Mouse (Mus musculus): ENCODE measurements at regions not wholly inside any gene's neighbourhood (a gene's known extent, or its start where the extent isn't known, plus 50 kb on each side); places are given as distances from the start of the nearest gene placed in this dataset.

GRCm38 (mm10) chr1:52397460-52397859 is 103.0 kb downstream of the Nab1 start:
- WGBS = 75% methylated on average over 3 of the region's 3 CpGs
- Histone ChIP-seq H3K36me3 (ENCODE audit: poor library complexity, severe bottlenecking) (no peaks in the 10 kb centered on the region), H3K4me2 (no peak overlapping the region), H3K9me3 (replicated peaks) (no peaks in the 10 kb centered on the region), H3K4me3 (no peak overlapping the region), H3K27ac (no peak overlapping the region), H3K27me3 (no peaks in the 10 kb centered on the region), H3K4me1 (no peaks in the 10 kb centered on the region), H3K9ac (no peak overlapping the region)
- ATAC-seq = no peak

GRCm38 (mm10) chr1:52392933-52393332 is 107.5 kb downstream of the Nab1 start:
- H3K4me1 ChIP-seq = no peaks in the 10 kb centered on the region
- H3K9me3 ChIP-seq (replicated peaks) = no peaks in the 10 kb centered on the region
- H3K4me2 ChIP-seq = no peak overlapping the region
- H3K27me3 ChIP-seq = no peaks in the 10 kb centered on the region
- 31% methylated on average over 2 of the region's 2 CpGs for WGBS
- no peak for ATAC-seq
- H3K4me3 ChIP-seq = no peak overlapping the region
- H3K9ac ChIP-seq = no peak overlapping the region
- no peaks in the 10 kb centered on the region for H3K36me3 ChIP-seq (ENCODE audit: poor library complexity, severe bottlenecking)
- H3K27ac ChIP-seq = no peak overlapping the region

GRCm38 (mm10) chr1:52388836-52389235 is 111.6 kb downstream of the Nab1 start:
- 80% methylated on average over 6 of the region's 6 CpGs for WGBS
- Histone ChIP-seq H3K9me3 (replicated peaks) (no peaks in the 10 kb centered on the region), H3K27me3 (no peaks in the 10 kb centered on the region)

DNA sequence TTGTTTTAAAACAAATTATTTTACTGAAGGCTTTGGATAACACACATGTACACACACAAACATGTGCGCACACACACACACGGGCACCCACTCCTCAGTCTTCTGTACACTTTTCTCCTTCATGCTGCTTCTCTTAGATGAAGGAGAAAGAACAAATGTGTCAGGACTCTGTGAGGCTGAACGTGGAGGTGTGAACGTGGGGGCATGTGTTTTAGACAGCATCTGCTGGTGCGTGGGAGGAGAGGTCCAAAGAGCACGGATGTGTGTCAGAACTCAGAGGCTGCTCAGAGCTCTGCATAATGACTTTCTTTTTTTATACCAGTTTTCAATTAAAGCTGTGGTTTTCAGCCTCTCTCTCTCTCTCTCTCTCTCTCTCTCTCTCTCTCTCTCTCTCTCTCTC is 112.4 kb downstream of the Nab1 start:
- ATAC-seq = no peak
- Histone ChIP-seq H3K36me3 (ENCODE audit: poor library complexity, severe bottlenecking) (no peaks in the 10 kb centered on the region), H3K9ac (no peak overlapping the region), H3K9me3 (replicated peaks) (no peaks in the 10 kb centered on the region), H3K27me3 (no peaks in the 10 kb centered on the region), H3K27ac (no peak overlapping the region), H3K4me2 (no peak overlapping the region), H3K4me1 (no peaks in the 10 kb centered on the region), H3K4me3 (no peak overlapping the region)
- WGBS = 63% methylated on average over 6 of the region's 6 CpGs

More at GRCm38 (mm10) chr1:52388836-52389235, 111.6 kb downstream of the Nab1 start:
- H3K4me3 ChIP-seq = no peak overlapping the region
- H3K27ac ChIP-seq = no peak overlapping the region
- H3K4me1 ChIP-seq = no peaks in the 10 kb centered on the region
- H3K9ac ChIP-seq = no peak overlapping the region
- no peak overlapping the region for H3K4me2 ChIP-seq
- ATAC-seq = no peak
- no peaks in the 10 kb centered on the region for H3K36me3 ChIP-seq (ENCODE audit: poor library complexity, severe bottlenecking)

- WGBS = 88% methylated on average over 3 of the region's 3 CpGs
- Histone ChIP-seq H3K4me1 (no peaks in the 10 kb centered on the region), H3K9me3 (replicated peaks) (no peaks in the 10 kb centered on the region), H3K27ac (no peak overlapping the region), H3K9ac (no peak overlapping the region), H3K4me2 (no peak overlapping the region), H3K4me3 (no peak overlapping the region), H3K36me3 (ENCODE audit: poor library complexity, severe bottlenecking) (no peaks in the 10 kb centered on the region), H3K27me3 (no peaks in the 10 kb centered on the region)
- ATAC-seq = no peak
Measured at GRCm38 (mm10) chr1:52387062-52387461, 113.4 kb downstream of the Nab1 start.

- Histone ChIP-seq H3K36me3 (ENCODE audit: poor library complexity, severe bottlenecking) (no peaks in the 10 kb centered on the region), H3K4me3 (no peak overlapping the region), H3K9me3 (replicated peaks) (no peaks in the 10 kb centered on the region), H3K4me2 (no peak overlapping the region), H3K9ac (no peak overlapping the region), H3K27ac (no peak overlapping the region), H3K27me3 (no peaks in the 10 kb centered on the region), H3K4me1 (no peaks in the 10 kb centered on the region)
- WGBS = 82% methylated on average over 6 of the region's 6 CpGs
- ATAC-seq = no peak
Measured at GRCm38 (mm10) chr1:52375320-52375719, 125.2 kb downstream of the Nab1 start.

DNA sequence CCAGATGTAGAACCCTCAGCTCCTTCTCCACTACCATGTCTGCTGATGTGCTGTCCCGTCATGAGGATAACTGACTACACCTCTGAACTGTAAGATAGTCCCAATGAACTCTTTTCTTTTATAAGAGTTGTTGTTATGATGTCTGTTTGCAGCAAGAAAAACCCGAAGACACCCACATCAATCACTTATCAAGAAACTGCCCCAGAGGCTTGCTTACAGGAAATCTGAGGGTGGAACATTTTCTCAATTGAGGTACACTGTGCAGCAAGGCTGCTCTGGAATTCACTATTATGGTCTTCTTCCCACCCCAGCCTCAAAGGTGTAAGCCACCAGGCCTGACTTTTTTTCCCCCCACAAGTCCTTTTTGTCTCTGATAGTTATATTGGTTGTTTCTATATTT is 125.8 kb downstream of the Nab1 start:
- no peak overlapping the region for H3K4me2 ChIP-seq
- ATAC-seq = no peak
- no peaks in the 10 kb centered on the region for H3K36me3 ChIP-seq (ENCODE audit: poor library complexity, severe bottlenecking)
- no peak overlapping the region for H3K4me3 ChIP-seq
- no peaks in the 10 kb centered on the region for H3K27me3 ChIP-seq
- H3K4me1 ChIP-seq = no peaks in the 10 kb centered on the region
- H3K27ac ChIP-seq = no peak overlapping the region
- H3K9ac ChIP-seq = no peak overlapping the region
- WGBS = 87% methylated on average over 2 of the region's 2 CpGs
- no peaks in the 10 kb centered on the region for H3K9me3 ChIP-seq (replicated peaks)

DNA sequence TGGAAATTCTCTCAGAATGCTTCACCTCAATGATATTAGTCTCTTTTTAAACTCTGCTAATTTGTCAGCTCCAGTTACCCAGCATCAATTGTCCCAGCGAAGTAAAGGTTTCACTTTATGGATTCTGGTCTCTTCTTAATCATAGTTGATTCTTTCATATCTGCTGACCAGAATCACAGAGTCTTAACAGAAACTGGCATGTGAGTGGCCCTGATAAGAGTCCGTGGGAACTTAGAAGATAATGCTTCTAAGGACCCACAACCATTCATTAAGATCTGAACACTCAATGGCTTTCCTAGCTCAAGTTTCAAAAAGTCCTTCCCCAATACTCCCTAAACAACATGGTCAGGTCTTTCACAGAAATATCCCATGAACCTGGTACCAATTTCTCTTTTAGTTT is 126.7 kb downstream of the Nab1 start:
- no peak overlapping the region for H3K4me2 ChIP-seq
- WGBS = 87% methylated on average over 2 of the region's 2 CpGs
- no peaks in the 10 kb centered on the region for H3K4me1 ChIP-seq

GRCm38 (mm10) chr1:52366386-52366785 is 133.4 kb upstream of the Gls start:
- Histone ChIP-seq H3K4me1 (no peaks in the 10 kb centered on the region), H3K9me3 (replicated peaks) (no peaks in the 10 kb centered on the region), H3K9ac (no peak overlapping the region), H3K36me3 (ENCODE audit: poor library complexity, severe bottlenecking) (no peaks in the 10 kb centered on the region), H3K27ac (no peak overlapping the region), H3K4me3 (no peak overlapping the region), H3K27me3 (no peaks in the 10 kb centered on the region), H3K4me2 (no peak overlapping the region)
- ATAC-seq = no peak
- WGBS = 89% methylated on average over 7 of the region's 7 CpGs

More for the DNA sequence above, 126.7 kb downstream of the Nab1 start:
- Histone ChIP-seq H3K27ac (no peak overlapping the region), H3K9me3 (replicated peaks) (no peaks in the 10 kb centered on the region), H3K9ac (no peak overlapping the region), H3K36me3 (ENCODE audit: poor library complexity, severe bottlenecking) (no peaks in the 10 kb centered on the region), H3K27me3 (no peaks in the 10 kb centered on the region), H3K4me3 (no peak overlapping the region)
- no peak for ATAC-seq

DNA sequence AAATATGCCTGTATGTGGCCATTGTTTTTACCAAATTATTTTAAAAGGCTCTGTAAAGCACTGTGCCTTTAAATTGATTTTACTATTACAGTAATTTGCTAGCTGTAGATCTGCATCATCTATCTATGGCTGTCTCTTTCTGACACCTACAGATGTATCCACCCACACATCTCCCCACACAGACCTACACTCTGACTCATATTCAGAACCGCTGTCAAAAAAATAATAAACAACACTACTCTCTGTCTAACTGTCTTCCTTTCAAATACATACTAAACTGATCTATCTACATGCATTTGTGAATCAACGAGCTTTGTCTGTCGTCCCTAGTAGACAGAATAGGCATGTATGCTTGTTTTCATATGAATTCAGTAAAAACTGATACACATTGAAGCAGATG is 130.6 kb upstream of the Gls start:
- Histone ChIP-seq H3K4me2 (no peak overlapping the region), H3K9me3 (replicated peaks) (no peaks in the 10 kb centered on the region), H3K9ac (no peak overlapping the region), H3K27ac (no peak overlapping the region), H3K4me3 (no peak overlapping the region), H3K27me3 (no peaks in the 10 kb centered on the region), H3K36me3 (ENCODE audit: poor library complexity, severe bottlenecking) (no peaks in the 10 kb centered on the region), H3K4me1 (no peaks in the 10 kb centered on the region)
- no peak for ATAC-seq
- WGBS = 86% methylated on average over 3 of the region's 3 CpGs

GRCm38 (mm10) chr1:52362976-52363375 is 129.9 kb upstream of the Gls start:
- ATAC-seq = no peak
- H3K4me1 ChIP-seq = no peaks in the 10 kb centered on the region
- no peak overlapping the region for H3K9ac ChIP-seq
- no peak overlapping the region for H3K4me3 ChIP-seq
- no peaks in the 10 kb centered on the region for H3K9me3 ChIP-seq (replicated peaks)
- no peaks in the 10 kb centered on the region for H3K27me3 ChIP-seq
- no peaks in the 10 kb centered on the region for H3K36me3 ChIP-seq (ENCODE audit: poor library complexity, severe bottlenecking)
- no peak overlapping the region for H3K4me2 ChIP-seq
- H3K27ac ChIP-seq = no peak overlapping the region

- Histone ChIP-seq H3K9ac (no peak overlapping the region), H3K4me3 (no peak overlapping the region), H3K27ac (no peak overlapping the region), H3K4me1 (no peaks in the 10 kb centered on the region), H3K36me3 (ENCODE audit: poor library complexity, severe bottlenecking) (no peaks in the 10 kb centered on the region), H3K4me2 (no peak overlapping the region), H3K9me3 (replicated peaks) (no peaks in the 10 kb centered on the region), H3K27me3 (no peaks in the 10 kb centered on the region)
- WGBS = 90% methylated on average over 6 of the region's 6 CpGs
- ATAC-seq = no peak
Measured at GRCm38 (mm10) chr1:52354041-52354582, 121.1 kb upstream of the Gls start.

DNA sequence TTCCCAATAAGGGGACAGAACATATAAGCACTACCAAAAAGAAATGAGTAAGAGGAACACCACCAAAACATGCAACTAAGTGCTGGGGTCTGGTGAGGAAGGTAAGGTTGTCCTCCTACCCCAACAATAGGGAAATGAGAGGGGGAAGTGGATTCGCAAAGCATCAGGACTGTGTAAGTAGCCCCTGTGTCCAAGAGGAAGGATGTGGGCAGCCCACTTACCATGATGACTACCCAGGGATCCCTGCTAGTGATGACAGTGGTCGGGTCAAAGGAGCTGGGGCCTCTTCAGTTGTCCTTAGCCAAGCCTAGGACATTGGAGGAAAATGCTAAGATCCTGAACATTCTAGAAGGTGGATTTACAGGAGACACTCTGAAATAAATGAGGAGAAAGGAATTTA is 109.1 kb upstream of the Gls start:
- Histone ChIP-seq H3K4me3 (no peak overlapping the region), H3K9ac (no peak overlapping the region), H3K4me2 (no peak overlapping the region), H3K36me3 (ENCODE audit: poor library complexity, severe bottlenecking) (no peaks in the 10 kb centered on the region), H3K27me3 (no peaks in the 10 kb centered on the region), H3K4me1 (no peaks in the 10 kb centered on the region), H3K9me3 (replicated peaks) (no peaks in the 10 kb centered on the region), H3K27ac (no peak overlapping the region)
- no peak for ATAC-seq
- WGBS = 82% methylated on average over 2 of the region's 2 CpGs

Measured in forebrain, embryonic 13.5 days (tissue).